ENCODE assay signal across 19 mouse cellular contexts in genomic region chr3:145689271-145689670, GRCm38 (mm10).
"Had no signal": no experiment of that assay in that cellular context is flagged by ENCODE, and none has a peak within 500 bp of the region (broad histone marks: within the 10 kb centered on the region; RNA-seq: fewer than 3 reads in every experiment).

No protein-coding gene starts in this region.

- H3K36me3 ChIP-seq: midbrain, embryonic 10.5 days; midbrain, embryonic 12.5 days; neural tube, embryonic 13.5 days; neural tube, embryonic 15.5 days had no signal

- H3K4me1 ChIP-seq: midbrain, embryonic 12.5 days; neural tube, embryonic 13.5 days; neural tube, embryonic 15.5 days had no signal

- H3K9me3 ChIP-seq: midbrain, embryonic 10.5 days; midbrain, embryonic 12.5 days; neural tube, embryonic 13.5 days; neural tube, embryonic 15.5 days had no signal

- H3K27ac ChIP-seq: midbrain, embryonic 10.5 days; midbrain, embryonic 12.5 days; neural tube, embryonic 13.5 days; neural tube, embryonic 15.5 days had no signal

- H3K27me3 ChIP-seq: midbrain, embryonic 12.5 days; neural tube, embryonic 13.5 days; neural tube, embryonic 15.5 days had no signal

- H3K4me3 ChIP-seq: midbrain, embryonic 10.5 days; midbrain, embryonic 12.5 days; myocyte; neural tube, embryonic 13.5 days; neural tube, embryonic 15.5 days had no signal

- DNase-seq: lung, adult 18-20 months; lung, embryonic 14.5 days; lung, postnatal 10 days; lung, postnatal 4 days; midbrain, embryonic 14.5 days; retina, postnatal 1 day; right cerebral cortex, adult 18-20 months; right cerebral cortex, postnatal 25 days; right cerebral cortex, postnatal 4 days; spleen, adult 18-20 months; thymus, adult 2 months; thymus, postnatal 25 days; thymus, postnatal 4 days had no signal

- H3K9ac ChIP-seq: lung, embryonic 14.5 days; midbrain, embryonic 12.5 days; neural tube, embryonic 13.5 days; neural tube, embryonic 15.5 days had no signal

- ATAC-seq: midbrain, embryonic 16.5 days had no signal

- H3K4me2 ChIP-seq: lung, embryonic 14.5 days; midbrain, embryonic 12.5 days; neural tube, embryonic 13.5 days; neural tube, embryonic 15.5 days had no signal
